Mouse (Mus musculus) hindbrain, postnatal 0 days (tissue): ENCODE measurements around the gene Dcaf6. TPM values are rescaled to one million over a fixed set of nuclear protein-coding genes. Genes with fewer than 3 reads are reported as not detected.

ENCODE experiments used
- ATAC-seq: fragments of 200-750 bp; cut with Nextera tagmentation; 2 replicates; pipeline ENCODE4 v1.8.0; 2017; ENCODE audit warnings: mild to moderate bottlenecking, moderate TSS enrichment, moderate library complexity
- DNase-seq: peaks from one replicate; pipeline ENCODE4 v3.0.0-alpha.2; 2015; ENCODE audit warnings: low spot score
- H3K27ac ChIP-seq: fragments of 300-500 bp; sonication (generic); 2 replicates; pipeline ENCODE4 v1.5.1; 2014; ENCODE audit warnings: mild to moderate bottlenecking
- H3K27me3 ChIP-seq: fragments of 300-500 bp; sonication (generic); 2 replicates; pipeline ENCODE4 v1.6.1; 2014; ENCODE audit warnings: low read length, mixed read lengths; ENCODE audit not compliant: insufficient read depth
- H3K36me3 ChIP-seq: fragments of 300-500 bp; sonication (generic); 2 replicates; pipeline ENCODE4 v1.6.1; 2014; ENCODE audit warnings: low read length, mixed read lengths; ENCODE audit not compliant: insufficient read depth
- H3K4me1 ChIP-seq: fragments of 300-500 bp; sonication (generic); 2 replicates; pipeline ENCODE4 v1.6.1; 2014; ENCODE audit warnings: antibody characterized with exemption, low read length, mixed read lengths; ENCODE audit not compliant: insufficient read depth
- H3K4me2 ChIP-seq: fragments of 300-500 bp; sonication (generic); 2 replicates; pipeline ENCODE4 v1.6.1; 2014; ENCODE audit warnings: low read depth, mild to moderate bottlenecking, low read length, moderate library complexity, mixed read lengths
- H3K4me3 ChIP-seq: fragments of 300-500 bp; sonication (generic); 2 replicates; pipeline ENCODE4 v1.5.1; 2014; ENCODE audit warnings: low read length
- H3K9ac ChIP-seq: fragments of 300-500 bp; sonication (generic); replicated peaks from 2 replicates; pipeline ENCODE4 v1.6.1; 2014; ENCODE audit warnings: mild to moderate bottlenecking, low read length, moderate library complexity, mixed read lengths
- H3K9me3 ChIP-seq: fragments of 300-500 bp; sonication (generic); 2 replicates; pipeline ENCODE4 v1.6.1; 2016; ENCODE audit warnings: low read length, mixed read lengths
- CTCF ChIP-seq: IDR thresholded peaks from 2 replicates; pipeline ENCODE4 v1.5.1; 2016; ENCODE audit warnings: antibody characterized with exemption, control low read depth, low read depth
- WGBS: fragments of 180-500 bp; shearing (Covaris S2); extraction: QIAGEN DNeasy Blood & Tissue Kit; methylation state at CpG from one replicate; pipeline ENCODE4 v1.1.7; 2014; 5-methylcytosine and 5-hydroxymethylcytosine counted together
- polyA plus RNA-seq: library from polyadenylated mRNA; unstranded; fragments of >200 nt; fragmentation: Nextera tagmentation; extraction: Ambion mirVana; gene quantifications from 2 replicates; pipeline ENCODE4 v1.2.1, GENCODE M21; 2015
- total RNA-seq: library from RNA; depleted of rRNA; stranded (reverse); fragments of >200 nt; gene quantifications from 2 replicates; pipeline ENCODE4 v1.2.3, GENCODE M21; 2014; rRNA removed

The Dcaf6 gene
- total RNA-seq: 32.9 and 33.5 TPM in 2 replicates
- polyA plus RNA-seq: 19.2 and 20.6 TPM in 2 replicates

DNA sequence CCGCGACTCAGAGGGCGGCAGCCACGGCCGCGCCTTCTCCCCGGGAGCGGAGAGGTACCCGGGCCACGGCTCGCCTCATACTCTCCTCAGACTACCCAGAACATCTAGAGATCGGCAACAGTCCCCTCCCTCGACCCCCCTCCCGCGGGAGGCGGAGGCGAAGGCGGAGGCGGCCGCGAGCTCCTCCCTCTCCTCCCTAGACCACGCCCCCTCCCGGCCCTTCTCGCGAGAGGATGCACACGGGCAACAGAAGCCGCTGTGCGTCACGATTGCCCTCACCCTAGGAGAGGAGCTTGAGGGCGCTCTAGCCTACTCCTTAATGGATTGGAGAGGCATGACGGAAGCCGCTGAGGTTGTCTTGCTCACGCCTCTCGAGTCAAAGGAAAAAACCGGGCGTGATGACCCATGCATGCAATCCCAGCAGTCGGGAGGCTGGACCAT, at the start of gene Dcaf6, which contains the start of gene Mpc2:
Dcaf6 (minus strand) TSS at position 116 of the 441 bp plus-strand sequence.
Mpc2 (plus strand) TSS at position 278 of the 441 bp plus-strand sequence.
- Histone ChIP-seq H3K4me2 (peak within 1 kb of the TSS; percentile 90), H3K27ac (peak within 1 kb of the TSS; percentile 95), H3K4me1 (peaks cover 5% of the 10 kb centered on the region; the same call in 1 of the 2 replicates), H3K4me3 (peak within 1 kb of the TSS; percentile 93), H3K27me3 (no peaks in the 10 kb centered on the region), H3K9ac (peak within 1 kb of the TSS; percentile 85), H3K9me3 (no peaks in the 10 kb centered on the region), H3K36me3 (no peaks in the 10 kb centered on the region)
- ATAC-seq (peak; percentile 95), DNase-seq (peak; percentile 99)
- peak; percentile 50; the same call in 1 of the 2 replicates for TF ChIP-seq CTCF
- WGBS: 1% methylated on average over 32 of the region's 37 CpGs

DNA sequence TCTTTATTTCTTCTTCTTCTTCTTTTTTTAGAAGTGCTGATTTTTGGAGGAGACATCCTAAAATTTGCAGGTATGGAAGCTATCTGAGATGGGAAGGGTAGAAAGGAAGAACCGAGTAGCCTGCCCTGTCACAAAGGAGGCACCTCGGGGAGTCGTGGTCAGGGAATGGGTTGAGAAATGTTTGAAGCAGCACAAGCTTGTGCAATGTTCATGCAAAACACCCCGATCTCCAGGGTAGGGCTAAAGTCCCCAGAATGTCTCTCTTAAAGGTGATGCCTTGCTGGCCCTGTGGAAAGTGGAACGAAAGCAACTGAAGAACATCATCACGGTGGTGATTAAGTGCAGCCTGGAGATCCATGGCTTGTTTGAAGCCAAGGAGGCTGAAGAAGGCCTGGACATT, 46.0 kb upstream of the Dcaf6 start:
- no peak for TF ChIP-seq CTCF
- Histone ChIP-seq H3K9me3 (no peaks in the 10 kb centered on the region), H3K4me3 (no peak overlapping the region), H3K27ac (no peak overlapping the region), H3K27me3 (no peaks in the 10 kb centered on the region), H3K4me1 (no peaks in the 10 kb centered on the region), H3K4me2 (no peak overlapping the region), H3K36me3 (no peaks in the 10 kb centered on the region), H3K9ac (no peak overlapping the region)
- ATAC-seq (no peak), DNase-seq (no peak)
- WGBS: 89% methylated on average over 6 of the region's 6 CpGs

DNA sequence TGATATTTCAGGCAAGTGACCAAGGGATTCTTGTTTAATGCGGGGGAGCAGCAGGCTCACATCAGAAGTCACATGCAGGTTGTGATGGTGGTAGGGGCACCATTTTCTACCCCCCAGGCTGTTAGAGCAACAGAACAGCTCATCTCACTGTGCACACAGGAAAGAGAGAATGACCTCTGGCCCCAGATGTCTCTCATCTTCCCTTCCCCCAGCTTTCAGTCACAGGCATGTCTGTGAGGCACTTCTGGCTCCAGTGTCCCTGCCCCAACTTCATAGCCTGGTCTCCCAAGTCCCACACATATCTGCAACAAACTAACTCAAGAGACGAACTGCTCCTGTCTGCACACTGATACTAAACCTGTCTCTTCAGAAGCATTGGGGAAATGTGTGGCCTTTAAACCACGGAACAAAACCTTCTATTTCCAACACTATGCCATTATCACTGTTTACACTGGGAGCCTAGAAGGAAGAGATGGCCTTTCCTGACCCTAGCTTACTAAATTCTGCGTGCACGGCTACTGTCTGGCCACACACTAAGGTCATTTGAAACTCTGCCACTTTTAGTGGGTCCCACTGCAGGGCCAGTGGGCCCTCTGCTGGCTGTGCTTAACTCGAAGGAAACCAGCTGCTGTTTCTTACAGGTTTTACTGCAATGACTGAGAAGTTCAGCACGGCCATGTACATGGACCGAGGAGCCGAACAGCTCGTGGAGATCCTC, 43.2 kb upstream of the Dcaf6 start:
- Histone ChIP-seq H3K27me3 (no peaks in the 10 kb centered on the region), H3K4me1 (no peaks in the 10 kb centered on the region), H3K4me2 (no peak overlapping the region), H3K36me3 (no peaks in the 10 kb centered on the region), H3K9me3 (no peaks in the 10 kb centered on the region), H3K27ac (no peak overlapping the region), H3K9ac (no peak overlapping the region), H3K4me3 (no peak overlapping the region)
- ATAC-seq: no peak
- 63% methylated on average over 10 of the region's 10 CpGs for WGBS
- peak; percentile 40 for DNase-seq
- peak; percentile 57 for TF ChIP-seq CTCF

DNA sequence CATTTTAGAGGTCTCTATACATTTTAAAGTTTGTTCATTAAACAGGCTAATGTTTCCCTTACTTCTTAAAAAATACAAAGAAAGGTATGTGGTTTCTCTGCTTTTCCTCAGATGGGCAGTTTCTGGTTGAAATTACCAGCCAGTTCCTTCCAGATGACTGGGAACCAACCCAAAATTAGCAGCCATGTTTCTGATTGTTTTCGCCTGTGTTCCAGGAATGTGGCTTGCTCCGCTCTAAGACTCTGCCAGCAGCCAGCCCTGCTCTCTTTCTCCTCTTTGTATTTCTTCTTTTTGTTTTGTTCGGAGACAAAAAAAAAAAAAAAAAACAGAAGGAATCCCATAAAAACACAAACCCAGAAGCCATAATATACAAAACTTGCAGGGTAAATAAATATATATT, 38.6 kb upstream of the Dcaf6 start:
- no peaks in the 10 kb centered on the region for H3K9me3 ChIP-seq
- no peaks in the 10 kb centered on the region for H3K4me1 ChIP-seq
- no peaks in the 10 kb centered on the region for H3K36me3 ChIP-seq
- WGBS: 28% methylated on average over 3 of the region's 3 CpGs
- H3K4me3 ChIP-seq: no peak overlapping the region
- DNase-seq (peak; percentile 49), ATAC-seq (no peak)
- no peak overlapping the region for H3K27ac ChIP-seq
- no peaks in the 10 kb centered on the region for H3K27me3 ChIP-seq
- H3K4me2 ChIP-seq: no peak overlapping the region
- TF ChIP-seq CTCF: no peak
- no peak overlapping the region for H3K9ac ChIP-seq

DNA sequence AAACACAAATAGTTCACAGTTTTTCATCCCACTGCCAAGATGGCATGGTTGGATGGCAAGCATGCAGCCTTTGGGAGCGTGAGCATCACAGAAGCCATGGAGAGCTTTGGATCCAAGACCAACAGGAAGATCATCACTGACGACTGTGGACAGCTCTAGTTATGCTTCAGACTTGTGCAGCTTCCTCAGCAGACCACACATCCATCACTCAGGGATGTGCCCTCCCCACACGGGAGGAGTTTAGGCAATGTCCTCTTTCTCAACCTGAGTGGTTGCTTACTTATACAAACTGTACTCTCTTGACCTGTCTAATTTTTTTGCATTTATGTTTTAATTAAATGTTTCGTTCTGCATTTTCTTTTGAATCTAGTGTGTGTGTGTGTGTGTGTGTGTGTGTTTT, 28.9 kb upstream of the Dcaf6 start:
- Histone ChIP-seq H3K27ac (no peak overlapping the region), H3K9me3 (no peaks in the 10 kb centered on the region), H3K9ac (no peak overlapping the region), H3K4me1 (no peaks in the 10 kb centered on the region), H3K4me3 (no peak overlapping the region), H3K27me3 (no peaks in the 10 kb centered on the region), H3K4me2 (no peak overlapping the region), H3K36me3 (no peaks in the 10 kb centered on the region)
- 86% methylated on average over 4 of the region's 4 CpGs for WGBS
- no peak for ATAC-seq
- TF ChIP-seq CTCF: no peak
- no peak for DNase-seq

DNA sequence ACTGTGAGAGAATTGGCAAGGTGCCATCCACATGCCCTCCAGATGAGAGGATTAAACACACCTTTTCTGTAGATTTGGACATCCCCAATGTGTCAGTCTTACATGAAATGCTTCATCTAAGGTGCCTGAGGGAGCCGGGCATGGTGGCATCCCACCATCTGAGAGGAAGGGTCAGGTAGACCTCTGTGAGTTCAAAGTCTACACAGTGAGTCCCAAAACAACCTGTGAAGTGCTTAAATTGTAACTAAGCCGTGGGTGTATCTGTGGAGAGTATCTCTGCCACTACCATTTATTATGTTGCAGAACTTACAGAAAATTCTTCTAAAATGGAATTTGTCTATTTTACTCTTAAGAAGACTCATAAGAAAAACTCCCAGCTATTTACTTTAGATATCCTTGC, 25.8 kb upstream of the Dcaf6 start:
- no peaks in the 10 kb centered on the region for H3K4me1 ChIP-seq
- peaks cover 2% of the 10 kb centered on the region; the same call in 1 of the 2 replicates for H3K36me3 ChIP-seq
- no peak overlapping the region for H3K27ac ChIP-seq
- no peak overlapping the region for H3K4me3 ChIP-seq
- no peaks in the 10 kb centered on the region for H3K27me3 ChIP-seq
- no peak for TF ChIP-seq CTCF
- WGBS: 91% methylated on average over 2 of the region's 2 CpGs
- ATAC-seq (no peak), DNase-seq (no peak)
- H3K4me2 ChIP-seq: no peak overlapping the region
- H3K9me3 ChIP-seq: no peaks in the 10 kb centered on the region
- H3K9ac ChIP-seq: no peak overlapping the region

DNA sequence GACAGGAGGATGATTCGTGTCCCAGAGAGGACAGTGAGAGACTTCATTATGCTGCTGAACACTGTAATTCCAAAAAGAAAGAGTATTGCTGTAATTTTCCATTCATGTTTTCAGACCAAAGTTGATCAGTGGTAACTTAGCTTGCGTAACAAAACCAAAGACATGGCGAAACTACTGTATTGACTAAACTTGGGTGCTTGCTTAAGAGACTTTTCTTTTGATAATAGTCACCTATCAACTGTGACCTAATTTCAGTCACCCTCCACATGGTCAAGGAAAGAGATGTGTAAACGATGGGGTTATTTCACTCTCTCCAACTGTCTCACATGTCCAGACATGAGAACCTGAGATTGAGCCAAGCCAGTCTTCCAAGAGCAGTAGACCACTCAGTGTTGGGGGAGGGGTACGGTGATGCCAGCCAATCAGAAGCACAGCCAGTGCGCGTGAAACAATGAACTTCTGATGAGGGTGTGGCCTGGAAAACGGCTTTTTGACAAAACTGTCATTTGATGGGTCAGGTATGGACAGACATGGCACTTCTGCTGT, 24.5 kb upstream of the Dcaf6 start, which contains the start of gene Adcy10:
Adcy10 (plus strand) TSS at position 496 of the 546 bp plus-strand sequence.
- Histone ChIP-seq H3K4me1 (no peaks in the 10 kb centered on the region), H3K4me2 (no peak within 1 kb of the TSS), H3K9me3 (no peaks in the 10 kb centered on the region), H3K9ac (no peak within 1 kb of the TSS), H3K27me3 (no peaks in the 10 kb centered on the region), H3K27ac (no peak within 1 kb of the TSS), H3K36me3 (peaks cover 5% of the 10 kb centered on the region; the same call in 1 of the 2 replicates), H3K4me3 (no peak within 1 kb of the TSS)
- WGBS: 93% methylated on average over 8 of the region's 8 CpGs
- DNase-seq (no peak), ATAC-seq (no peak)
- TF ChIP-seq CTCF: no peak
